Mouse (Mus musculus): Measurements from ENCODE around the gene Rpl10a.

Gene Rpl10a

DNA sequence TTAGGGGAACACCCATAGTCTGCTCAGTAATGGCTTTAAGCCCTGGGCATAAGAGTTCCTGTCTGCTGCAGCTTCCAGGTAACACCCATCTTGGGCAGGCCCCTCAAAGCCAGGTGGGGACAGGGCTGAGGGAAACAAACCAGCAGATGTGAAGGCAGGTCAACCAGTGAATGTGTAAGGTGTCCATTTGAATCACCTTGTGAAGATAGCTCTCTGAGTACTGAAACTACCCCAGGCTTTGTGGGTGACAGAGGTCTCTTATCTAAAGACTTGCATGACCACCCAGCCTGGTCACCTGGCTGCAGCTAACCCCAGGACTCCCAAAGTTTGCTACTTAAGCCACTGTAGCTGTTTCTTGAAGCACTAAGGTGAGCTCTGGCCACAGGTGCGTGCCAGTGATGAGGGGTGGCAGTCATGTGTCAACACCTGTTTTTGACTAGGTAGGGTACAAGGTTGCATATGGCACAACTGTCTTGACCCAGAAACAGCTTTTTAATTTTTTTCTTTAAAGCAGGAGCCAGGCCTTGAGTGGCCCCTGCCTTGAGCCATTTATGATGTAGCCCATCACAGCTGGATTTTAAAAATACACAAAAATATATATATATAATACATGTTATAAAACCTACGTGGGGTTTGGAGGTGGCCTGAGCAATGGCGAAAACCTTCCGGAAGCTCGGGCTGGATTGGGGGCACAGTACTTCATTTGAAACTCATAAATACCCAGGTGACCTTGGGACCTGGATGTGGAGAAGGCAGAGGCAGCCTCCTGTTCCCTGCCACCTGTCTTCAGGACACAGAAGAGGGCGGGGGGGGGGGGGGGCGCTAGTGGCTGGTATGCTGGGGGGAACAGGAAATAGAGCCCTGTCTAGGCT, 3.2 kb downstream of the Rpl10a start:
- no peak for DNase-seq (ENCODE audit: low spot score in 2 of 2)

DNA sequence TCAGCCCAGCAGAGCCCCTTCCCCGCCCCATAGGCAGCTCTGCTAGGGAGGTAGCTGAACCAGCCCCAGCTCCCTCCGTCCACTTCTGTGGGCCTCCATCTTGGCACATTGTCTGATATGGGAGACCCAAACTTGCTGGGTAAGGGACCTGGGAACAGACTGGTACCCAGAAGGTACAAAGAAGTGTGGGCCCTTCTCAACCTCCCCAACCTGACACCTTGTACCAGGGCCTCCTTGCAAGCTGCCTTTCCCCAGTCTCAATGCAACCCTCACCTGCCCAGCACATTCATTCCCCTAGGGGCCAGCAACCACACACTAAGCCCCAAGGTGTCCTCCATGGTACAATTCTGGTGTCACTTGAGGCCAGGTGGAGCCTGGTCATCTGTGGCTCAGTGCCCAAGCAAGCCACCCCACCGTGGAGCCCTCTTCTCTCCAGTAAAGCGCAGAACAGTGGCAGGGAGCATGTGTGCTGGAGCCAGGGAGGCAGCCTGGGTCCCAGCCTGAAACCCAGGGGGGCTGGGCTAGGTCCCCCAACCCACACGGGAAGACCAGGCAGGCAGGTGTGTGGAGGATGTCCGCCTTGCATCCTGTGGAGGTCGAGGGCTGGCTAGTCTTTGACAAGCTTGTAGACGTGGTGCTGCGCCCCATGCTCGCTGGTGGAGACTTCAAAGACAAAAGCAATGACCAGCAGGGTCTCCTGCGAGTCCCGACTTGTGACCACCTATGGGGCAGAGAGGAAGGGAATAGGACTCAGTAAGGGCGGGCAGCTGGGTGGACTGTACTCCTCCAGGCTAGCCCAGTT, 4.0 kb downstream of the Rpl10a start:
- DNase-seq (ENCODE audit: low spot score in 2 of 2): no peak

DNA sequence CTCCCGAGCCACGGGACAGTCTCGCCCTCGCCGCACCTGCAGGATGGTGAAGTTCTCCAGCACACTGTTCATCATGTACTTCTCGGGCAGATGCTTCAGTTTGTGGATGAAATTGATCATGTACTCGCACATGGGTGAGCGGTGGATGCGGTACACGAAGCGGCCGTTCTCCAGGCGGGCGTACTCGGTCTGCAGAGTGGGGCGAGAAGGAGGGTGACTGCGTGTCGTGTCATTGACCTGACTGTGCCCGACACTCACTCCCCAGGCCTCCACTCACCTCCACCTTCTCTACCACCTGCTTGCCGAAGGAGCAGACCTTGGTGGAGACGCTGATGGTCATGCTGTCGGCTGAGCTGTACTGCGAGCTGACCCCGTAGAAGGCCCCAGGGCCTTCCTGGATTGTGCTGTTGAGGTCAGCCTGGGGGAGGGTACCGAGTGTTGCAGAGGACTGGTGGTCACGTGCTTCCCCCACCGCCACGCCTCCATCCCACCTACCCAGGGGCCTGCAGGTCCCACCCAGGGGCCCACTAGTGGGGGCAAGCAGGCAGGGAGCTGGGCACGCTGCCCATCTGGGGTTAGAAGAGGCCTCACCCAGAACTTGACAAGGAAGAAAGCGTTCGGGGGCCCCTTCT, 4.8 kb downstream of the Rpl10a start:
- no peak for DNase-seq (ENCODE audit: low spot score in 2 of 2)

GRCm38 (mm10) chr17:28335267-28335666, 7.0 kb downstream of the Rpl10a start:
- no peak for DNase-seq (ENCODE audit: low spot score in 2 of 2)

DNA sequence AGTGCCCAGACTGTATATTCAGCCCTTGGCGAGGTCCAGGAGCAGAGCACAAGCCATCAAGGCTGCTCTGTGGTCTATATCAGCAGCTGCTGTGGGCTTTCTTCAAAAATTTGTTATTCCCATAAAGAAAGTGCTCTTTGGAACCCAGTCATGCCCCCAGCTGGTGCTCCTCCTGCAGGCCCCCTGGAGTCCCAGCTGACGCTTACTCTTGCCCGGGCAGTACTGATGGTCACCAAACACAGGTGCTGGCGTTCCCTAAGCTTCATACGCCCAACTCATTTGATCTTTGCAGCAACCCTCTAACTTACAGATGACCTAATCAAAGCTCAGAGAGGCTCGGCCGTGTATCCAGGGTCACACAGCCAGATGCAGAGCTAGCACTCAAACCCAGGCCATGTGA, 9.3 kb downstream of the Rpl10a start:
- DNase-seq (ENCODE audit: low spot score in 2 of 2): no peak

DNA sequence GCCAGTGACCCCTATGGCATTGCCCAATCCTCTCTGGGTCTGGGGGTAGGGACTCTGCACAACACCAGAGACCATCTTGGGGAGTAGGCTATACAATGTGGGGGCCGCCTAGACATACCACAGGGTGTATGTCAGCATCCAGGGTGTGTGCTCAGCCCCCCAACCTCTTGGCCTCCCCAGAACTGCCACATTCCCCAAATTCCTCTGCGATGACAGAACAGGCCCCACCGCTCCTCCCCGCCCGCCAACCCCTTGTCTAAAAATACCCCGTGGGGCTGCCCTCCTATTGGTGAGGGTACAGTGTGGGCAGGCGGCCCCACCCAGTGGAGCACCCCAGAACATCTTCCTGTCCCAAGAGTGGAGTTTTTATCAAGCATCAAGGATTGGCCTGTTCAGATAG, 12.3 kb downstream of the Rpl10a start:
- DNase-seq (ENCODE audit: low spot score in 2 of 2): no peak

GRCm38 (mm10) chr17:28341091-28341490, 12.8 kb downstream of the Rpl10a start:
- DNase-seq (ENCODE audit: low spot score in 2 of 2): peak; percentile 41 to 66

GRCm38 (mm10) chr17:28344050-28344607, 15.9 kb downstream of the Rpl10a start:
- no peak for DNase-seq (ENCODE audit: low spot score in 2 of 2)

DNA sequence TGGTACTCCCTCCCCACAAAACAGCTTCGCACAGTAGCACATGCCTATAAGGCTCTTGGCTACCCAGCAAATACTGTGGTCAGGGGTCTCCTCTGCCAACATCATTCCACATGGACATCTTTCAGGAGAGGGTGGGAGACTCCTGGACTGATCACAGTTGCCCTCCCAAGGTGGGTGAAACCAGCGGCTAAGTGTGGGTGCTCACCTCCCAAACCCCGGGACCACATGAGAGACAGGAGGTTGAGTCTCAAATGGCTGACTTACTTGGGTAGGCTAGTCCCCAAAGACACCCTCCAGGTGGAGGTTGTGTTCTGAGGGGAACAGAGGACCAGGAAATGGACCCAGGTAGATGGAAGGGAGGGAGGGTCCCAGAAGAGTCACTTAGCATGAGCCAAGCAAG, 16.4 kb downstream of the Rpl10a start:
- DNase-seq (ENCODE audit: low spot score in 2 of 2): no peak

GRCm38 (mm10) chr17:28345271-28345721, 17.0 kb downstream of the Rpl10a start:
- no peak for DNase-seq (ENCODE audit: low spot score in 2 of 2)

- DNase-seq (ENCODE audit: low spot score in 2 of 2): no peak
Measured at GRCm38 (mm10) chr17:28345882-28346281, 17.6 kb downstream of the Rpl10a start.

DNA sequence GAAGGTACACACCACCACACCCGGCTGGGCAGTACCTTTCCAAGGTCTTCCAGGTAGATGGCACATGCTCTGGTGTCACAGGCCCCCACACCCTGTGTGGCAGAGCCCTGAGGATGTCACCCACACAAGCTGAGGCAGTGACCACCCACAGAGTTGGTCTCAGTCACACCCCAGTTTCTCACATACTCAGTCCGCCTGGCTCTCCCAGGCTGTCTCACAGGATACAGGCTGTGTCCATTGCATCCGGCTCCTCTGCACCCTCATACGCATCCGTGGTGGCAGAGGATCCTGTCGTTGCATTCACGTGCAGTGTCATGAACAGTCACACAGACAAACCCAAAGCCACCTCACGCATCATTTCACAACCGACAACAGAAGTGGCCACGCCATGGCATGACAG, 19.1 kb downstream of the Rpl10a start:
- no peak for DNase-seq (ENCODE audit: low spot score in 2 of 2)

GRCm38 (mm10) chr17:28348211-28348610, 19.9 kb downstream of the Rpl10a start:
- no peak for DNase-seq (ENCODE audit: low spot score in 2 of 2)

DNA sequence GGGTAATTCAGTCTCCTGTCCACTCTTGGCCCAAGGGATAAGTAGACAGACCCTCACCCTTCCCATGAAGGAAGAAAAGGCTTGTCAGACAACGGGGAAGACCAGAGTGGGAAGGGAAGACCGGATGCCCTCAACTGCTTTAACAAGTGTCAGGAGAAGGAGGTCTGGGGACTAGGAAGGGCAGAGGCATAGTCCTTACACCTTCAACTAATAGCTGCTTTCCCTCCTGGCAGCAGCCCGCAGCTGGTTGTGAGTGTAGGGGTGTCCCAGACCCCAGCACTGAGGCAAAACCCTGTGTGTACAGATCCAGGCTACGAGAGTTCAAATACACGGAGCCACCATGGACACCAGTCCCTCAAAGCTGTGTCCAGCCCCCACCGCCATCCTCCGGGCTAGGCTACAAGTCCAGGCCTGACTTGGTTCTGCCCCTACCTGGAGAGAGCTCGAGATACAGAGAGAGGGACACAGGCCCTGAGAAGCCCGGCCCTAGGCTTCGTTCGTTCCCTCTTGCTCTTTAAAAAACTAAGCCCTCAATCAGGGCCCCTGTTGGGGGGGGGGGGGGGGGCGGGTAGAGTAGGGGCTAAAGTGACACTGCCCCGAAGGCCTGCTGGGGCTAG, 21.1 kb downstream of the Rpl10a start:
- no peak for DNase-seq (ENCODE audit: low spot score in 2 of 2)

- no peak for DNase-seq (ENCODE audit: low spot score in 2 of 2)
Measured at GRCm38 (mm10) chr17:28349901-28350465, 21.7 kb downstream of the Rpl10a start.

DNA sequence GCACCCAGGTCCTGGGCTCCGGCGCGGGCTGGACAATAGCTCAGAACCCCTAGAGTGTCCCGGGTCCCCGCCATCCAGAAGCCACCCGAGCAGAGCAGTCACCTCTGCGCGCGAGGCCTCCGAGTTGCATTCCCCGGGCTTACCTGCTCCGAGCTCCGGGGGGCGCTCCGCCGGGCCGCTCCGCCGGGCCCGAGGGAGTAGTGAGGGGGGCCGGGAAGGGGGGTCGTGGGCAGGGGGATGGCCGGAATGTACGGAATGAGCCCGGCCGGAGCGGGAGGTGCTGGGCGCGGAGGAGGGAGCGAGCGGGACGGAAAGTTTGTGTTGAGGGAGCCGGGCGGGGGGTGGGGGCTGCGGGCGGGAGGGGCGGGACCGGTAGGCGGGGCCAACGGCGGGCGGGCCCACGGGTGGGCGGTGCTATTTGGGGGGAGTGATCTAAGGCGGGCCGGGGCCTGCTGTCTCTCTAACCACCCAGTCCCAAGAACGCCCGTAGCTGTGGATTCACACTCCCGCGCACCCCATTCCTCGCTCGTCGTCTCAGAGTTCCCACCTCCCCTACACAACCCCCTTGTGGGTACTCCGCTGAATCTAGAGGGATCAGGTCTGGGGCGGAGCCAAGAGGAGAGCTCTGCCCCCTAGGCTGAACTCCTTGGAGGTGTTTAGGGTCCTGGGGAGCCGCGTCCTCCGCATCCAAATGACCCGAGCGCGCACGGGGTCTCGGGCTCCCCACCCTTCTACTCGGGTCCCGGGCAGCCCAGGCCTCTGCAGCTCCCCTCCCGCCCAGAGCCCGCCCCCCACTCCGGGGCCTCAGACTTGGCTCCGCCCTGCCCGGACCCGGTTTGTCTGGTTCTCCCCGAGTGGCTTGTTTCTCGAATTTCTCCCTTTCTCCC, 22.4 kb downstream of the Rpl10a start, which contains the start of gene Tead3:
TSS of gene Tead3 (minus strand) at position 352 of the 887 bp plus-strand sequence.
- no peak for DNase-seq (ENCODE audit: low spot score in 2 of 2)

DNA sequence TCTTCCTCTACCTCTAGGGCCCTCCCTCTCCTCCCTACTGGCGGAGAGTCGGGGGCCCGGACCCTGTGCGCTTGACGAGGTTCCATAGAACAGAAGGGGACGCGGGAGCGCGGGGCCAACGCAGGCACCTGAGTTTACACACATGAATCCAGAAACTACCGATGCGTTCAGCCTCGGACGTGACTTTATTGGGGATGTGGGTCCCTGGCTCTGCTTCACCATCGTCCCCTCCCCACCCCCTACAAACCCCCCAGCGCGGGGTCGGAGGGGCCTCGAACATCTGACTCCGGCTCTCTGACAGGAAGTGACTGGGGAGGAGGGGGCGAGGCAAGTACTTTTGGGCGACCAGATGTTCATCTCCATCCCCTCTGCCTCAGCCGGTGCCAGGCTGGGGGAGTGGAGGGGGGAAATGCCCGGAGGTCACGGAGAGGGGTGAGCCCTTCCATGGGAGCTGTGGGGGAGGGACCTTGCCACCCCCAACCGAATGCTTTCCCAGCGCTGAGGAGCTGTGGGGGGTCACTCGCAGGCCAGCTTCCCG, 23.2 kb downstream of the Rpl10a start:
- no peak for DNase-seq (ENCODE audit: low spot score in 2 of 2)

GRCm38 (mm10) chr17:28352018-28352417, 23.7 kb downstream of the Rpl10a start:
- DNase-seq (ENCODE audit: low spot score in 2 of 2): no peak

DNA sequence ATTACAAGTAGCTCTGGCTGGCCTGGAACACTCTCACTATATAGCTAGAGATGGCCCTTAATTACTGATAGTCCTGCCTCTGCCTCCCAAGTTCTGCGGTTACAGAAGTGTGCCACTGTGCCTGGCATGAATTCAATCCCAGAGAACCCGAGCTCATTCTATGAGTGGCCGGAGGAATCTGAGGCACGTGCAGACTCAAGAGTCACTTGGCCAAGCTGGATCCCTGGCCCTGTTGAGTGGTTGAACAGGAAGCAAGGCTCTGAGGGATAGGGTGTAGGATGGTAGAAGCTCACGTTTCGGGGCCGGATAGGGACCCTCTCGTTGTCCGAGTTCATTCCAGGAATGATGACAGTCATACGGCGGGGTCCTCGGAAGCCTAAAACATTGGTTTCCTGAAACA, 27.6 kb downstream of the Rpl10a start:
- no peak for DNase-seq (ENCODE audit: low spot score in 2 of 2)

All from right cerebral cortex, adult 2 months (tissue).